Mouse (Mus musculus) large intestine, adult 2 months (tissue): ENCODE data around the gene Ywhaq. TPM values are rescaled to one million over a fixed set of nuclear protein-coding genes. Genes with fewer than 3 reads are reported as not detected.

Experiments used
- DNase-seq: peaks from one replicate; pipeline ENCODE4 v3.0.0-alpha.2; 2012; ENCODE audit warnings: low read depth, low spot score
- WGBS: fragments of 180-500 bp; shearing (Covaris S2); methylation state at CpG from one replicate; pipeline ENCODE4 v1.1.7; 2018; 5-methylcytosine and 5-hydroxymethylcytosine counted together
- polyA plus RNA-seq: library from polyadenylated mRNA; depleted of rRNA; stranded (reverse); fragments of >200 nt; gene quantifications from 2 replicates; pipeline ENCODE4 v1.2.3, GENCODE M21; 2012; rRNA removed

The Ywhaq gene
- polyA plus RNA-seq, 1 experiment, result 69.8 TPM

DNA sequence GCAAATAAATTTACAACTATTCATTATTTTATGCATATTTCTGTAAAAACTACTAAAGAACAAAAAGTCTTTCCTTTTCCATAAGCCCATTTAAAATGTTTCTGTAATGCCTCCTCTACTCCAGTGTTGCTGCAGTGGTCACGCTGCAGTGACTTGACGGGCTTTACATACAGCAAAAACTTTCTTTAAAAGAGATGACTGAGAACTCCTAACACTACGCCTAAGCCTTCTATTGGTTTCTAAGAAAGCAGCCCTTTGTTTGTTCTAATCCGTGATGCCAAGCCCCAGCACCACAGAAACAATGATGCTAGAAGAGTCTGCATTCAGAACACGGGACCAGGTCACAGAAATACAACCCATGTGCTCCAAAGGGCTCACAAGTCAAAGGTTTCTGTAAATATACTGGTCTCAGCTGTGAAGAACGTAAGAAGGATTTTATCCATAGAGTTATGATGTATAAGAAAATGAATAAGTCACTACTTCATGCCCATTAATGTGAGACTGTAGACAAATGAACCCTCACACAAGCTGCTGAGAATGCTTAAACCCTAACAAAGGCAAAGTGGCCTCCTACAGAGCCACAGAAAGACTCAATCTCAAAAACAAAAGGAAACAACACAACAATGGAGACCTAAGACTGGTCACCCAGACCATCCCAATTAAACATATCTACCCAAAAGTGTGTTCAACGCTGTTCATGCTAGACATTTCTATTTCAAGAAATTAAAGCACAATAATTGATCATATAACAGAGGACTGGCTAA is 67.1 kb downstream of the Ywhaq start:
- DNase-seq, result no peak

DNA sequence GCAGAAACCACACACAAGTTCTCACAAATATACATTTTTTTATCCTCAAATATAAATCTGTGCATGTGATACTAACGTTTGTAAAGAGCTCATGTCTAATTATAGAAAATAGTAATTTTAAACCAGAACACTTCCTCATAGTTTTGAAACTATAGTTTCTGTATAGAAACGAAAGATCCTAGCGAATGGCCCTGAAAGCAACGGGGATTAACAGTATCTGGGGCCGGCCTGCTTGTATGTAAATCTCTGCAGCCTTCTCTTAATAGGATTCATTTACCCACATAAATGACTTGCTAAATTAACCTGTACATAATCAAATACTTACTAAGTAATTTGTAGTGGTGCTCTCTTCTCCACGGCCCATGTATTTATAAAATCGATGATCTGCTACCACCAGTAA is 70.5 kb downstream of the Ywhaq start:
- no peak for DNase-seq
- 82% methylated on average over 7 of the region's 7 CpGs for WGBS

More for the DNA sequence above, 67.1 kb downstream of the Ywhaq start:
- 95% methylated on average over 7 of the region's 7 CpGs for WGBS

GRCm38 (mm10) chr12:21340674-21341073 is 76.8 kb downstream of the Ywhaq start:
- WGBS, result 94% methylated on average over 5 of the region's 5 CpGs

More at GRCm38 (mm10) chr12:21340674-21341073, 76.8 kb downstream of the Ywhaq start:
- DNase-seq, result no peak

Other genes with a start within 250 kb of the Ywhaq start
- 22.8 and 27.9 TPM in 2 replicates for gene Cpsf3, start 132.2 kb downstream of the Ywhaq start, polyA plus RNA-seq
- 8.6 and 8.8 TPM in 2 replicates for gene Itgb1bp1, start 131.4 kb downstream of the Ywhaq start, polyA plus RNA-seq
- gene Iah1, start 101.2 kb downstream of the Ywhaq start, polyA plus RNA-seq, result 64.1 and 65.3 TPM in 2 replicates
- gene Adam17, start 44.0 kb downstream of the Ywhaq start, polyA plus RNA-seq, result 15.2 and 28.8 TPM in 2 replicates